Mouse (Mus musculus) left cerebral cortex, postnatal 10 days (tissue): Measurements from ENCODE around the gene Vmn1r165. TPM values are rescaled to one million over a fixed set of nuclear protein-coding genes. Genes with fewer than 3 reads are reported as not detected.
"Not testable (repeated sequence)": the region's sequence is repeated elsewhere in the genome, so short reads cannot be mapped to it uniquely, and the experiment has no call there.

Experiments used
- DNase-seq, 2 experiments: peaks; one replicate each; pipeline ENCODE4 v3.0.0; 2021 to 2022; ENCODE audit warnings: low spot score in 2 of 2, mixed read lengths in 1 of 2; ENCODE audit errors: extremely low spot score in 1 of 2
- intact Hi-C: fragments of 180-260 bp; cut with DNase I; formaldehyde crosslinking; loops from one replicate; pipeline ENCODE4 v1.15.1; 2025
- total RNA-seq, 2 experiments: library from RNA; stranded (reverse); gene quantifications; 2 replicates each; pipeline ENCODE4 v1.2.3; 2021

Vmn1r165 gene
- total RNA-seq: not detected

- DNase-seq, intact Hi-C loops: not testable (repeated sequence)
Observed at GRCm38 (mm10) chr7:23217032-23217431, at the start of gene Vmn1r165. Gene Vmn1r165 (plus strand): TSS chr7:23217332.

- intact Hi-C loops, DNase-seq: not testable (repeated sequence)
Observed at GRCm38 (mm10) chr7:23251582-23251981, 34.5 kb downstream of the Vmn1r165 start, which contains the start of gene Vmn1r166. Gene Vmn1r166 (minus strand): TSS chr7:23251682.

Other genes with a start within 250 kb of the Vmn1r165 start
- gene Gm4214, start 232.7 kb upstream of the Vmn1r165 start, total RNA-seq: not detected
- gene Gm4216, start 197.4 kb upstream of the Vmn1r165 start, total RNA-seq: not detected
- gene Vmn1r163, start 161.8 kb upstream of the Vmn1r165 start, total RNA-seq: not detected
- not detected for gene Gm8720, start 149.9 kb upstream of the Vmn1r165 start, total RNA-seq
- not detected for gene Gm10662, start 72.9 kb upstream of the Vmn1r165 start, total RNA-seq
- gene Vmn1r166, start 34.4 kb downstream of the Vmn1r165 start, total RNA-seq: not detected
- gene Gm6902, start 61.6 kb downstream of the Vmn1r165 start, total RNA-seq: not detected
- not detected for gene Nlrp4e, start 83.9 kb downstream of the Vmn1r165 start, total RNA-seq
- not detected for gene Nlrp5, start 168.6 kb downstream of the Vmn1r165 start, total RNA-seq